Mouse (Mus musculus) bone marrow macrophage, adult 2 months (primary cell): ENCODE results near the gene Hjurp.

ENCODE experiments used
- CTCF ChIP-seq: IDR thresholded peaks from 2 replicates; pipeline ENCODE4 v1.5.1; 2012; ENCODE audit warnings: low read depth, mild to moderate bottlenecking, low read length, moderate library complexity
- POLR2A ChIP-seq: IDR thresholded peaks from 2 replicates; pipeline ENCODE4 v1.6.1; 2012; ENCODE audit warnings: mild to moderate bottlenecking, low read depth, low read length, borderline replicate concordance

DNA sequence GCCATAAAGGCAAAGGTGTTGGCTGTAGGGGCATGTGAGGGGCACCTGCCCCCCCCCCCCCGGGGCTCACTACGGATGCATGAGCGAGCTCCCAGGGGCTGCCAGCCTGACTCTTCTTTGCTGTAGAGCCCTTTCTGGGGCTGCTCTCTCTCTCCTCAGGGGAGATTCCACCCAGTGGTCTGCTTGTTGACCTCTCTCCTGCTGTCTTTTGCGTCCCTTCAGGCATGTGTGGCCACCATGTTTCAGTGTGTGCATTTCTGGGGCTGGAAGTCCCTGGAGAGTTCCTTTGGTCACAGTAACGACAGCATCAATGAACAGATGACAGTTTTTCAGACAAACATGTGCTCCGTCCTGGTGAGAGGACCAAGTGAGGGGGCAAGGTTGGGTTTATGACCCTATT is 19.1 kb downstream of the Hjurp start:
- TF ChIP-seq CTCF = no peak
- no peak for TF ChIP-seq POLR2A
